Mouse (Mus musculus) embryonic facial prominence, embryonic 15.5 days (tissue): Measurements from ENCODE around the gene Irgm1. TPM values are rescaled to one million over a fixed set of nuclear protein-coding genes. Genes with fewer than 3 reads are reported as not detected.
"Not testable (repeated sequence)": the region's sequence is repeated elsewhere in the genome, so short reads cannot be mapped to it uniquely, and the experiment has no call there.

Source experiments
- ATAC-seq: fragments of 200-750 bp; cut with Nextera tagmentation; 2 replicates; pipeline ENCODE4 v1.8.0; 2017; ENCODE audit warnings: low read depth, moderate TSS enrichment; ENCODE audit not compliant: insufficient number of reproducible peaks, low FRiP score, low TSS enrichment
- H3K27ac ChIP-seq: fragments of 300-500 bp; sonication (generic); replicated peaks from 2 replicates; pipeline ENCODE4 v1.5.1; 2015; ENCODE audit warnings: mild to moderate bottlenecking, inconsistent platforms
- H3K27me3 ChIP-seq: fragments of 300-500 bp; sonication (generic); 2 replicates; pipeline ENCODE4 v1.6.1; 2015; ENCODE audit warnings: inconsistent platforms
- H3K36me3 ChIP-seq: fragments of 300-500 bp; sonication (generic); 2 replicates; pipeline ENCODE4 v1.6.1; 2015; ENCODE audit warnings: mild to moderate bottlenecking, inconsistent platforms
- H3K4me1 ChIP-seq: fragments of 300-500 bp; sonication (generic); 2 replicates; pipeline ENCODE4 v1.6.1; 2015; ENCODE audit warnings: inconsistent platforms
- H3K4me2 ChIP-seq: fragments of 300-500 bp; sonication (generic); replicated peaks from 2 replicates; pipeline ENCODE4 v1.6.1; 2015; ENCODE audit warnings: mild to moderate bottlenecking, inconsistent platforms
- H3K4me3 ChIP-seq: fragments of 300-500 bp; sonication (generic); replicated peaks from 2 replicates; pipeline ENCODE4 v1.5.1; 2015; ENCODE audit warnings: mild to moderate bottlenecking, inconsistent platforms
- H3K9ac ChIP-seq: fragments of 300-500 bp; sonication (generic); 2 replicates; pipeline ENCODE4 v1.6.1; 2015; ENCODE audit warnings: inconsistent platforms
- H3K9me3 ChIP-seq: fragments of 300-500 bp; sonication (generic); replicated peaks from 2 replicates; pipeline ENCODE4 v1.6.1; 2016; ENCODE audit warnings: inconsistent platforms
- WGBS: fragments of 180-500 bp; shearing (Covaris S2); methylation state at CpG from one replicate; pipeline ENCODE4 v1.1.7; 2015; 5-methylcytosine and 5-hydroxymethylcytosine counted together
- polyA plus RNA-seq: library from polyadenylated mRNA; unstranded; fragments of >200 nt; fragmentation: Nextera tagmentation; extraction: Ambion mirVana; gene quantifications from 2 replicates; pipeline ENCODE4 v1.2.1, GENCODE M21; 2015

Irgm1 gene
- polyA plus RNA-seq, 1 experiment from 2014 or later = 8.8 TPM

- ATAC-seq = no peak
- Histone ChIP-seq H3K27ac (no peak overlapping the region), H3K27me3 (peaks cover 14% of the 10 kb centered on the region; the same call in 1 of the 2 replicates), H3K4me1 (peaks cover 20% of the 10 kb centered on the region), H3K36me3 (no peaks in the 10 kb centered on the region), H3K9ac (peak overlapping the region; percentile 26; the same call in 1 of the 2 replicates), H3K4me3 (peak overlapping the region; percentile 68), H3K4me2 (peak overlapping the region; percentile 80), H3K9me3 (no peaks in the 10 kb centered on the region)
- WGBS = 9% methylated on average over 23 of the region's 23 CpGs
Observed at GRCm38 (mm10) chr11:48852624-48853473, 18.6 kb downstream of the Irgm1 start.

DNA sequence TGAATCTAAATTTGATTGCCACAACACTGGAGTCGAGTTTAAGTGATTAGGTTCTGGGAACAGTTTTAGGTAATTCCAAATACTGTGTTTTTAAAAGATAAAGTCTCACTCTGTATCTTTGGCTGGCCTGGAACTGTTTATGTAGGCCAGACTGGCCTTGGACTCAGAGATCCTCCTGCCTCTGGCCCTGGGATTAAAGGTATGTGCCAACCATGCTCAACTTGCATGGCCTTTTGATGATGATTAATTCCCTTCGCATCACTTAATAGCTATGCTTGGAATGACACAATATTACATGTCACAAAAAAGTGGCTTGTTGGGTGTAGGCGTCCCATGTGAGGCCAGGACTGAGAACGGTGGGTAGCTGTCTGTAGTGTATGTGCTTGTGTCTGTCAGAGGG, 19.3 kb downstream of the Irgm1 start:
- Histone ChIP-seq H3K4me3 (no peak overlapping the region), H3K9me3 (no peaks in the 10 kb centered on the region), H3K9ac (no peak overlapping the region), H3K4me2 (0 out of 2 replicates have a peak overlapping the region, but pooled peaks have one; percentile 80), H3K36me3 (no peaks in the 10 kb centered on the region), H3K27ac (no peak overlapping the region), H3K27me3 (peaks cover 14% of the 10 kb centered on the region; the same call in 1 of the 2 replicates), H3K4me1 (peaks cover 19% of the 10 kb centered on the region)
- 80% methylated on average over 4 of the region's 4 CpGs for WGBS
- no peak for ATAC-seq

- H3K4me2 ChIP-seq = no peak overlapping the region
- H3K27ac ChIP-seq = no peak overlapping the region
- peaks cover 19% of the 10 kb centered on the region for H3K4me1 ChIP-seq
- H3K36me3 ChIP-seq = no peaks in the 10 kb centered on the region
- H3K9ac ChIP-seq = no peak overlapping the region
- 79% methylated on average over 4 of the region's 4 CpGs for WGBS
- peaks cover 14% of the 10 kb centered on the region; the same call in 1 of the 2 replicates for H3K27me3 ChIP-seq
- no peak for ATAC-seq
- no peaks in the 10 kb centered on the region for H3K9me3 ChIP-seq
- no peak overlapping the region for H3K4me3 ChIP-seq
Observed at GRCm38 (mm10) chr11:48851270-48851995, 20.1 kb downstream of the Irgm1 start.

DNA sequence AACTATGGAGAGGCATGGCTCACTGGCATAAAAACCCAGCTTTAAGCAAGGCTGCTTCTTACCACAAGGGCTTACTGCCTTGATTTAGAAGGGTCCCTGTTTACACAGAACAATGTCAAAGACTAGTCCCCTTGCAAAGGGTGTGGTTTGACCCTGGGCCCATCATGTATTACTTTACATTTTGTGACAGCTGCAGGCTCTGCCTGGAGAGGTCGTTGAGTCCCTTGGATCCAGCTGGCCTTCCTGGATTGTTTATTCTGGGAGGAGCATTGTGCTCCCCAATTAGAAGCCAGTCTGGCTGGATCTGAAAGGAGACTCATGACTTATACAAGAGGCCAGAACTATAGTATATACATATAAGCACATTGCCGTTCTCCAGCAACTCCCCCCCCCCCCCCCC, 21.2 kb downstream of the Irgm1 start:
- Histone ChIP-seq H3K27ac (no peak overlapping the region), H3K4me2 (no peak overlapping the region), H3K4me1 (peaks cover 19% of the 10 kb centered on the region), H3K27me3 (peaks cover 14% of the 10 kb centered on the region), H3K36me3 (no peaks in the 10 kb centered on the region), H3K4me3 (no peak overlapping the region), H3K9ac (no peak overlapping the region), H3K9me3 (no peaks in the 10 kb centered on the region)
- 42% methylated on average over 2 of the region's 2 CpGs for WGBS
- no peak for ATAC-seq

- peaks cover 14% of the 10 kb centered on the region for H3K27me3 ChIP-seq
- 63% methylated on average over 5 of the region's 5 CpGs for WGBS
- ATAC-seq = no peak
- no peaks in the 10 kb centered on the region for H3K36me3 ChIP-seq
- H3K4me2 ChIP-seq = no peak overlapping the region
- H3K9me3 ChIP-seq = no peaks in the 10 kb centered on the region
- H3K9ac ChIP-seq = no peak overlapping the region
- H3K4me3 ChIP-seq = no peak overlapping the region
- no peaks in the 10 kb centered on the region for H3K4me1 ChIP-seq
- H3K27ac ChIP-seq = no peak overlapping the region
Observed at GRCm38 (mm10) chr11:48846881-48847280, 24.6 kb downstream of the Irgm1 start.

DNA sequence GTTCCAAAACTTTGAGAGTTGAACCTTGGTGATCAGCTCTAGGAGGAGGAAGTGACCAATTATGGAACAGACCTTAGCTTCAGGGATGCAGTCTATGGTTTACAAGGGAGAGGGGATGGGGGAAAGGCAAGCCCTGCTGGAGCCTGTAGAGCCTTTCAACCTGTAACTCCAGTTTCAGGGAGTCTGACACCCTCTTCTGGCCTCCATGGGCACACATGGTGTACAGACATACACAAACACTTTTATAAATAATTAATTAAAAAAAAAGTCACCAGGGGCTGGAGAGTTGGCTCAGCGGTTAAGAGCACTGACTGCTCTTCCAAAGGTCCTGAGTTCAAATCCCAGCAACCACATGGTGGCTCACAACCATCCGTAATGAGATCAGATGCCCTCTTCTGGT, 25.1 kb downstream of the Irgm1 start:
- H3K4me2 ChIP-seq, H3K4me1 ChIP-seq, H3K9ac ChIP-seq, H3K27ac ChIP-seq, H3K4me3 ChIP-seq, H3K9me3 ChIP-seq, H3K36me3 ChIP-seq, ATAC-seq: not testable (repeated sequence)
- WGBS = 67% methylated on average over 2 of the region's 2 CpGs
- peaks cover 14% of the 10 kb centered on the region for H3K27me3 ChIP-seq

GRCm38 (mm10) chr11:48845244-48845815, 26.2 kb downstream of the Irgm1 start:
- Histone ChIP-seq H3K9ac (no peak overlapping the region), H3K27me3 (peaks cover 14% of the 10 kb centered on the region), H3K9me3 (no peaks in the 10 kb centered on the region), H3K4me1 (no peaks in the 10 kb centered on the region), H3K27ac (no peak overlapping the region), H3K36me3 (no peaks in the 10 kb centered on the region), H3K4me3 (no peak overlapping the region), H3K4me2 (no peak overlapping the region)
- 35% methylated on average over 13 of the region's 13 CpGs for WGBS
- ATAC-seq = no peak

- 40% methylated on average over 6 of the region's 6 CpGs for WGBS
- Histone ChIP-seq H3K4me2 (no peak overlapping the region), H3K27ac (no peak overlapping the region), H3K36me3 (no peaks in the 10 kb centered on the region), H3K9me3 (no peaks in the 10 kb centered on the region), H3K4me3 (no peak overlapping the region), H3K27me3 (peaks cover 7% of the 10 kb centered on the region), H3K4me1 (no peaks in the 10 kb centered on the region), H3K9ac (no peak overlapping the region)
- ATAC-seq = no peak
Observed at GRCm38 (mm10) chr11:48844309-48844708, 27.2 kb downstream of the Irgm1 start.

DNA sequence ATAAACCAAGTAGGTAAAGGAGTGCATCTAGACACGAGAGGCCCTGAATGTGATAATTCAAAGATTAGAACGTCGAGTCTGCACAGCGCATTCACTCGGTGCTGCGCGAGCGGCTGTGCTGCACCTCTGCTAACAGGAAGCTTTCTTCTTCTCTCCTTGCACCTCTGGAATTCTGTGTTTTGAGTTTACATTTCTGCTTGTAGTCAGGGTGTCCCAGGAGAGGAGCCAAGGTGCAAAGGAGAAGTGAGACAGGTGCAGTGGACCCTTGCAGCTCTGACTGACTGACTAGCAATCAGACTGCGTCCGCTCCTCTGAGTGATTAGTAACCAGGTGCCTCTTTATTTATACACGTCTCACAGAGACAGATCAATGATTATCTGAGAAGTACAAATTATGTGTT, 28.3 kb downstream of the Irgm1 start:
- WGBS = 77% methylated on average over 11 of the region's 11 CpGs
- Histone ChIP-seq H3K9ac (no peak overlapping the region), H3K36me3 (no peaks in the 10 kb centered on the region), H3K9me3 (no peaks in the 10 kb centered on the region), H3K4me2 (no peak overlapping the region), H3K4me1 (peaks cover 6% of the 10 kb centered on the region), H3K27me3 (peaks cover under 1% of the 10 kb centered on the region; the same call in 1 of the 2 replicates), H3K4me3 (no peak overlapping the region), H3K27ac (no peak overlapping the region)
- no peak for ATAC-seq

- no peaks in the 10 kb centered on the region for H3K9me3 ChIP-seq
- H3K4me2 ChIP-seq = no peak overlapping the region
- H3K4me3 ChIP-seq = no peak overlapping the region
- 81% methylated on average over 4 of the region's 4 CpGs for WGBS
- no peak overlapping the region for H3K9ac ChIP-seq
- no peak for ATAC-seq
- H3K27me3 ChIP-seq = no peaks in the 10 kb centered on the region; the same call in 1 of the 2 replicates
- H3K36me3 ChIP-seq = no peaks in the 10 kb centered on the region
- peaks cover 8% of the 10 kb centered on the region for H3K4me1 ChIP-seq
- no peak overlapping the region for H3K27ac ChIP-seq
Observed at GRCm38 (mm10) chr11:48842378-48842792, 29.1 kb downstream of the Irgm1 start.

- Histone ChIP-seq H3K4me2 (no peak overlapping the region), H3K36me3 (no peaks in the 10 kb centered on the region), H3K9ac (no peak overlapping the region), H3K4me3 (no peak overlapping the region), H3K27ac (no peak overlapping the region), H3K9me3 (no peaks in the 10 kb centered on the region), H3K27me3 (no peaks in the 10 kb centered on the region; the same call in 1 of the 2 replicates), H3K4me1 (peaks cover 13% of the 10 kb centered on the region)
- no peak for ATAC-seq
- 82% methylated on average over 5 of the region's 5 CpGs for WGBS
Observed at GRCm38 (mm10) chr11:48841213-48841612, 30.3 kb downstream of the Irgm1 start.
